Mouse (Mus musculus) neutrophil, adult 5-6 weeks (primary cell): ENCODE data around the gene Mdh1. TPM values are rescaled to one million over a fixed set of nuclear protein-coding genes. Genes with fewer than 3 reads are reported as not detected.
"Not testable (repeated sequence)": the region's sequence is repeated elsewhere in the genome, so short reads cannot be mapped to it uniquely, and the experiment has no call there.

ENCODE experiments used
- ATAC-seq: fragments of 151-379, 151-347 bp; 2 replicates; pipeline ENCODE4 v1.8.0; 2017; ENCODE audit warnings: mild to moderate bottlenecking, moderate TSS enrichment; ENCODE audit not compliant: insufficient number of reproducible peaks, poor library complexity, low FRiP score, severe bottlenecking; ENCODE audit errors: extremely low read depth
- total RNA-seq: library from RNA; stranded (forward); fragments of 200-1000 nt; gene quantifications from 2 replicates; pipeline ENCODE4 v1.2.3, GENCODE M21; 2017

Mdh1 gene
- total RNA-seq, 1 experiment from 2014 or later: 64.7 TPM

GRCm38 (mm10) chr11:21549052-21549451 is 23.1 kb downstream of the Mdh1 start:
- peak; percentile 44; the same call in 1 of the 2 replicates for ATAC-seq

- ATAC-seq: no peak
These were observed 24.6 kb downstream of the Mdh1 start for GRCm38 (mm10) chr11:21547518-21547917.

GRCm38 (mm10) chr11:21546671-21547070 is 25.5 kb downstream of the Mdh1 start:
- no peak for ATAC-seq

- no peak for ATAC-seq
These were observed 26.2 kb downstream of the Mdh1 start for GRCm38 (mm10) chr11:21545951-21546350.

- ATAC-seq: no peak
These were observed 27.1 kb downstream of the Mdh1 start for GRCm38 (mm10) chr11:21545021-21545420.

GRCm38 (mm10) chr11:21542731-21543130 is 29.4 kb downstream of the Mdh1 start:
- ATAC-seq: no peak

GRCm38 (mm10) chr11:21540622-21541021 is 31.5 kb downstream of the Mdh1 start:
- ATAC-seq: no peak

- no peak for ATAC-seq
These were observed 32.1 kb downstream of the Mdh1 start for GRCm38 (mm10) chr11:21540072-21540471.

GRCm38 (mm10) chr11:21530856-21531255 is 41.3 kb downstream of the Mdh1 start:
- not testable (repeated sequence) for ATAC-seq

GRCm38 (mm10) chr11:21528676-21529394 is 43.3 kb downstream of the Mdh1 start:
- ATAC-seq: no peak

- no peak for ATAC-seq
These were observed 54.4 kb downstream of the Mdh1 start for GRCm38 (mm10) chr11:21517726-21518125.

- not testable (repeated sequence) for ATAC-seq
These were observed 55.8 kb downstream of the Mdh1 start for GRCm38 (mm10) chr11:21516396-21516795.

GRCm38 (mm10) chr11:21510577-21510976 is 61.6 kb downstream of the Mdh1 start:
- not testable (repeated sequence) for ATAC-seq

- not testable (repeated sequence) for ATAC-seq
These were observed 63.5 kb downstream of the Mdh1 start for GRCm38 (mm10) chr11:21508713-21509112.

- not testable (repeated sequence) for ATAC-seq
These were observed 65.1 kb downstream of the Mdh1 start for GRCm38 (mm10) chr11:21507073-21507472.

Other genes with a start within 250 kb of the Mdh1 start
- gene Ugp2, start 201.2 kb downstream of the Mdh1 start, total RNA-seq: 93.1 and 96.5 TPM in 2 replicates
- 2.1 and 5.0 TPM in 2 replicates for gene Wdpcp, start 132 bp downstream of the Mdh1 start, total RNA-seq